Mouse (Mus musculus) 416B (cell line): ENCODE results near the gene Foxn1.

Source experiments
- DNase-seq: peaks from one replicate; pipeline ENCODE4 v3.0.0; 2011; ENCODE audit warnings: low read depth

The Foxn1 gene

GRCm38 (mm10) chr11:78327634-78328511, 58.5 kb downstream of the Foxn1 start, which contains the start of gene Pigs:
Gene Pigs (plus strand): TSS chr11:78328415.
- peak; percentile 94 for DNase-seq

- DNase-seq = no peak
Measured at GRCm38 (mm10) chr11:78327215-78327614, 59.1 kb downstream of the Foxn1 start.

- DNase-seq = no peak
Measured at GRCm38 (mm10) chr11:78324965-78325364, 61.4 kb downstream of the Foxn1 start.

DNA sequence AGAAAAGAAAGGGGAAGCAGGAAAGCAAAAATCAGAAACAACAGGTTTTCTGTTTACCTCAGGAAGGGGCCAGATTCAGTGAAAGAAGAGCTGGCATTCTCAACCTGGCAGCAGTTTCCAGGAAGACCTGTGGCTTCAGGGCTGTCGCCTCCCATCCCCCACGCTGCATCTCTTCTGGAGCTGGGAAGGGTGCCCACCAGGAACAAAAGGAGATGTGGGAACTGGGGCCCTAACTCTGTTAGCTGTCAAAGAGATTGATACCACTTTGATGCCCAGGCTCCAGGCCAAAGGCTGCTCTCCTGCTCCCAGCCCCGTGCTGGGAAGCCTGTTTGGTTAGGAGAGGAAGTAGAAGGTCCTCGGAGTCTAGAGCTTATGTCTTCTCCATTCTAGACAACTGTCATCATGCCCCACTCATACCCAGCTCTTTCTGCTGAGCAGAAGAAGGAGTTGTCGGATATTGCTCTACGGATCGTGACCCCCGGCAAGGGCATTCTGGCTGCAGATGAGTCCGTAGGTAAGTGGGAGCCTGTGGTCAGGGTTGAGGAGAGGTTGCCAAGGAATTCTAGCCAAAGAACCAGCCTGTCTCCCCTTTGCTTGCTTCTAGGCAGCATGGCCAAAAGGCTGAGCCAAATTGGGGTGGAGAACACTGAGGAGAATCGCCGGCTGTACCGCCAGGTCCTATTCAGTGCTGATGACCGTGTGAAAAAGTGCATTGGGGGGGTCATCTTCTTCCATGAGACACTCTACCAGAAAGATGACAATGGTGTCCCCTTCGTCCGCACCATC, 62.2 kb downstream of the Foxn1 start:
- DNase-seq = no peak

DNA sequence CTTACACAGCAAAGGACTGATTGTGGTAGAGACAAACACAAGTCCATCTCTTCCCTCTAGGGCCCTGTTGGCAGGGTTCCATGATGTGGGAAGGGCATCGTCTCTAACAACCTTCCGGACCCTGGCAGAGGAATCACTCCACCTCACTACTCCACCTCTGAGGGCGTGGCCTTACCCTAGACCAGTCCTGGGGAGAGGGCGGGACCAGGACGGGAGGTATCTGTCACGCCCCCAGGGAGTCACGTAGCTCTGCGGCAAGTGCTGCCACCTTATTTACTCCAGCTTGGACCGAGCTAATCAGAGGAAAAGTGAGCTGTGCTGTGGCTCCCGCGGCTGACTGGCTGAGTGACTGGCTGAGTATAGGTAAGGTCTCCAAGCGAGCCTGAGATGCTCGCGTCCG, 63.5 kb downstream of the Foxn1 start, which contains the start of gene Aldoc:
Aldoc (plus strand) TSS at position 109 of the 400 bp plus-strand sequence.
- peak; percentile 98 for DNase-seq

DNA sequence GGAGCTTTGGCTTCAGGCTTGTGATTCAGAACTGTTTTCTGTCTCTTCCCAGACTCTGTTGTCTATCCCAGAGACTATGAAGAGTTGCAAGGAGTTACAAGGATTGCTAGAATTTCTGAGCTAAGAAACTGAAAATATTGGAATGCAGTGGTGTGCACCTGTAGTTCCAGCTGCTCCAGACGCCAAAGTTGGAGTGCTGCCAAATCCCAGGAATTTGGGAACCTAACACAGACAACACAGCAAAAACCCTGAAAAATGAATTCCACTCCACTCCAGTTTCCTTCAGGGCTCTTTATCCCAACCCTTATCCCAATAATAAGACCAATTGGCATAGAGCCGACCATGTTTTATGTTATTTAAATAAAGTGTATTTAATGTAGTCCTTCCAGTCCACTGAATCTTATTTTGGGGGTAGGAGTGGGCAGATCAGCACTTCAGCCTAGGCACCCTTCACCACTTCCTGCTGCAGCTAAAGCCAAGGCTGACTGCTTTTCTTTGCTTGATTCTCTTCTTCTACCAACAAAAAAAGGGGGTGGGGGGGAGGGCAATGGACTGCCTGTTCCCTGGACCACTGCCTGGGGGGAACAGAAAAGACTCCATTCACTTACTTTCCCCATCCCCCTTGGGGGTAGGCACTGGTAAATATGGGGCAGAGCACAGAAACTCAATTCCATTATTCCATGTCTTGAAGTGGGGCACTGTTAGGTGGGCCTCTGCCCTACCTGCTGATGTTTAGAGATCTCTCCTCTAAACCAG, 64.1 kb downstream of the Foxn1 start:
- no peak for DNase-seq

DNA sequence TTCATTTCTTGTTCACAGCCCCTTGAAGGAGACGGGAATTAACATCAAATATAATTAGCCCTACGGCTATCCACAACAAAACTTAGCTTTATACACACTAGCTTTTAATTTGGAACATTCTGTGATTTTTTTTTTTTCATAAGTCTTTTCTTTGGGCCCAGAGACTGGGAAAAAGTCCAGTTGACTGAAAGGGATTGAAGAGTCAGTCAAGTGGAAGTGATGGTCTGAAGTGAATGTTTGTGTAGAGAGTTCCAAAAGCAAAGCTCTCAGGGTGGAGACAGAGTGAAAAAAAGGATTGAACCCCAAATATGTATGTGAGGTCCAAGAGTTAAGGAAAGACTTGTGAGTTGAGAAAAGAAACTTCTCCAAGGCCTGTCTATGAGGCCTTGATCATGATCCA, 67.9 kb downstream of the Foxn1 start:
- DNase-seq = no peak

GRCm38 (mm10) chr11:78313662-78314061, 72.7 kb downstream of the Foxn1 start:
- no peak for DNase-seq

GRCm38 (mm10) chr11:78310861-78311511, 75.4 kb downstream of the Foxn1 start:
- no peak for DNase-seq
